Mouse (Mus musculus) G1E (cell line): Measurements from ENCODE around the gene Flywch1.

Experiments
- CTCF ChIP-seq: IDR thresholded peaks from 2 replicates; pipeline ENCODE4 v1.5.1; 2012; ENCODE audit warnings: low read depth, low read length, inconsistent platforms, mixed read lengths
- GATA1 ChIP-seq: IDR thresholded peaks from 2 replicates; pipeline ENCODE4 v1.6.1; 2012; ENCODE audit warnings: borderline replicate concordance, low read length, inconsistent platforms, mixed read lengths
- GATA2 ChIP-seq: IDR thresholded peaks from 2 replicates; pipeline ENCODE4 v1.6.1; 2012; ENCODE audit warnings: low read depth, low read length, inconsistent platforms, borderline replicate concordance
- TAL1 ChIP-seq: conservative IDR thresholded peaks from 2 replicates; pipeline ENCODE4 v1.6.1; 2012; ENCODE audit warnings: low read depth, low read length, inconsistent platforms, mixed read lengths

DNA sequence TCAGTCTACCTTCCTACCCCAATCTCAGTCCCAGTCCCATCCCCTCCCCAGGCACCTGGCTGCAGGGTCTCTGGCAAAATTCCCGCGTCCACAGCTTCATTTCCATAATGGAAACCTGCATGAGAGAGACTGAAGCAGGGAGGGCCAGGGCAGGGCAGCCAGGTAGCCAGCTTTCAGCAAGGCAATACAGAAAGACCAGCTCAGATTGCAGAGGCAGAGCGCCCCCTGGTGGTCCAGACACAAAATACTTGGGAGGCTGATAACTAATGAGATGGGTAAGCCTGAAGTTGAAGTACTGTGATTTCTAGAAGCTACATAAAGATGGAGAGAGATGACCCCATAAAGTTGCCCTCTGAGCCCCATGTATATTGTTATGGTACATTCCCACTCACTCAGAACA lies 65.2 kb downstream of the Flywch1 start:
- peak; percentile 75 for TF ChIP-seq CTCF
- no peak for TF ChIP-seq GATA1
- TF ChIP-seq GATA2: no peak
- TF ChIP-seq TAL1: no peak
